Mouse (Mus musculus) natural killer cell, adult 2 months (primary cell): ENCODE data around the gene Gm11437.

Experiments
- DNase-seq, 2 experiments: peaks; one replicate each; pipeline ENCODE4 v3.0.0; 2022; ENCODE audit warnings: low spot score in 2 of 2

Gm11437 gene

GRCm38 (mm10) chr11:84167046-84167526 is at the start of gene Gm11437:
TSS of gene Gm11437 (minus strand) at chr11:84167476.
- no peak for DNase-seq

GRCm38 (mm10) chr11:84210876-84211275 is 43.6 kb upstream of the Gm11437 start:
- no peak for DNase-seq

DNA sequence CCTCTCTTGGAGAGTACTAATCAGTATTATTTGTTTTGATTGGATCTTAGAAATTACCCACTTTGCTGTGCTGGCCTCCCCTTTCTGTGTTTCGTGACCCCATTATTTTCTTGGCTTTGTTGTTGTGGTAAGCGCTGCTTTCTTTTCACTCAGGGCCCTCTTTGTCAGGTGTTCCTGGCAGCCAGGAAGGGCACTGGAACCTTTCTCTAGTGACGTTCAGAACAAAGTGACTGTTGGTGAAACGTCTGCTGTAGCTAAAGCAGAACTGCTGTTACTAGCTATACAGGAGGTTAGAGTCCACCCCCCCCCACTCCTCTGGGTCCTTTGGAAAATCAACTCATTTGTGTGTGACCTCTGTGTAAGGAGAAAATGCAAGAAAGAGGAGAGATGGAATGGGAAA is 38.5 kb upstream of the Gm11437 start:
- no peak for DNase-seq

DNA sequence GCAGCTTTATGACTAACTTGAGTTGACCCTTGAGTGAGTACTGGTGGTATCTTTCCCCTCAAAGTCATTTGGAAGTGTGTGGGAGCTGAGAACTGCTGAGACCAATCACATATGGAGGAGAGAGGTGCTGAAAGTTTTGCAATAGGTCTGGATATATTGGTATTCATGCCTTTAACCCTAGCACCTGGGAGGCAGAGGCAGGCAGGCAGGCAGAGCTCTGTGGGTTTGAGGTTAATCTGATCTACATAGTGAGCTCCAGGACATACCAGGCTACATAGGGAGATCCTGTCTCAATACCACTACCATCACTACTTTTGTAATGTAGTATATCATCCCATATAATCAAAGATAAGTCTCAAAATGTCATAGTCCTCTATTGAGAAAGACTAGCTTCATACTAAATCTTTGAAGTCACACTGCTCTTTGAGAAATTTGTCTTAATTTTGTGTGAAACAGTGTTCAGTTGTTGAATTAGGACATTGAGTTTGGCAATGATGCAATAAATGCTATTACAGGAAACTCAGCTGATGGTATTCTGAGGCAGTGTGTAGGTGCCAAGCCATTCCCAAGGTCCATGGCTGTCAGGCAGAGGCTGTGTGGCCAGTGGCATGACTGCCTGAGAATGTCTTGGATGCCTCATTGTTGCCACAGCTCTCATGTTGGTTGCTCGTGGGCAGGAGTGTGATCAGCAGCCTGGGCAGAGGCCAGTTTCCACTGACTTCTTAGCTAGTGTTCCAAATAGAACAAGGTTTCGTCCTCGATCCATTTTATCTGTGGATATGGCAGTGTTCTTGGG is 30.5 kb upstream of the Gm11437 start:
- DNase-seq: no peak

- no peak for DNase-seq
Observed at GRCm38 (mm10) chr11:84194751-84195150, 27.5 kb upstream of the Gm11437 start.

DNA sequence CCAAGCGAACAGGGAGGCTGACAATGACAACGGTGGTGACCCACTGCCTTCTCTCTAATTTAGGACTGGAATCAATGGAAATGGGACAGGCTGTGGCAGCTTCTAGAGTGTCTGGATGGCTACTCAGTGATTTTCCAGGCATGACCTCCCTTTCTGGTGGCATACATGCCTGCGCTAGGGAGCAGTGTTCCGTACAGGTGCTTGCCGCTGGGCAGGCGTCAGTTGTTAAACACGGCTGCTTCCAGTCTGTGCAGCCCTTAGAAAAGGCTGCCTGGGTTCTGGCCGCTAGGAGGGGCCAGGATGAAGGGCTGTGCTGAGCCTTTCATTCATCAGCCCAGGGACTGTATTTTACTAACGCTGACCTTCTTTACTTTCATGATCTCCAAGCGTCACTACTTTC is 26.0 kb upstream of the Gm11437 start:
- DNase-seq: no peak

DNA sequence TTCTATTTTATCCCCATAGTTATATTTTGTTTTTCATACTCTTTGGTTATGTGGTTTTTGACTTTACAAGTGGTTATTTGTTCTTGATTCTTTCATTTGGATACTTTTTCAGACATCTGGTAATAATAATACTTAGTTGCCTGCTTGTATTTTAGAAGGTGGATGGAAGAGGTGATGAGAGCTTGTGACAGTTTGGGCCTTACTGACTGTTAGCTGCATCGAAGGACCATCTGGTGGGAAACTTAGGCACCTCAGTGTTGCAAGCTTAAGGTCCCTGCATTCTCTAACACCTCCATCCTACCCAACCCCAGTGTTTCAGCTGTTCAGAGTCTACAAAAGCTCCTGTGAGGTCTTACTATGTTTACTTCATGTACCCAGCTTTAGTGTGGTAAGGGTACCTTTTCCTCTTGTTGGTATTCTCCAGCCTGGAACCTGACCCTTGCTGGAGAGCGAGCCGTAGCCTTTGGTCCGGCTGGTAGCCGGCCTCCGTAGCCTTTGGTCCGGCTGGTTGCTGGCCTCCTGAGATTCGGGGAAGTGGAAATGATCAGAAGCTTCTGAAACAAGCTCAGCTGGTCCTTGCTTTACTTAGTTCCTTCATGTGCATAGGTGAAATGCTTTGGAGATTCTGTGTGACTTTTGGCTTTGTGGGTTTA is 23.4 kb upstream of the Gm11437 start:
- no peak for DNase-seq

DNA sequence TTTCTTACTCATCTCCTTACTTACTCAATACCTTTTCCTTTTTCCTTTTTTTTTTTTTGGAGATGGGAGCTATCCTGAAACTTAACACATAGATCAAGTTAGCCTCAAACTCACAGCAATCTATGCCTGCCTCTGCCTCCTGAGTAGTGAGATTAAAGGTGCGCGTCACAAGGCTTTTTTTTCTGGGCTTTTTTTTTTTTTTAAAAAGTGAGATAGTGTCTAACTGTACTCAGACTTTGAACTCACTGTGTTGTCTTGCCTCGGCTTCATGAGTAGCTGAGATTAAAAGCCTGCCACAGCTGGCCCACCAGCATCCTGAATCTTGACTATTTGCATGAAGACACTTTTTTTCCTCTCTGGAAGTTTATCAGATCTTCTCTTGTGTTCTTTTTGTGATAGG is 21.3 kb upstream of the Gm11437 start:
- DNase-seq: no peak

DNA sequence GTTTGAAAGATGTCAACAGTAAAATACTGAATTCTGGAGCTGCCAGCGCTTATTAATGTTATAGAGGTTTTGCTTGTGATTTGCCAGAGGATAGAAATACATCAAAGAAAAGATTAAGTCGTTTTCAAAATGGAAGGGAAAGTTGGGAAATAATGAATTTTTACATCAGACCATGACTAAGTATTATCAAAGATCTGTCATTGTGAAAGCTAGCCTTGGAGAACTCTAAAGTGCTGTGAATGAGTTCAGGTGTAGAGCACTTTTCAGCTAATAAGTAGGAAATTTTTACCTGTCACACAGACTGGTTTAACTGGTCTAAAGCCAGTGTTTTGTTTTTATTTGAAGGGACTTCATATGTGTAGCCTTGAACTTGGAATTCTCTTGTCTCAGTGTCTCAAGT is 14.0 kb upstream of the Gm11437 start:
- DNase-seq: no peak

GRCm38 (mm10) chr11:84179954-84180598 is 12.8 kb upstream of the Gm11437 start:
- DNase-seq: peak; percentile 60 to 69

GRCm38 (mm10) chr11:84179226-84179953 is 12.1 kb upstream of the Gm11437 start:
- DNase-seq: peak; percentile 93

GRCm38 (mm10) chr11:84178571-84178970 is 11.3 kb upstream of the Gm11437 start:
- DNase-seq: no peak

DNA sequence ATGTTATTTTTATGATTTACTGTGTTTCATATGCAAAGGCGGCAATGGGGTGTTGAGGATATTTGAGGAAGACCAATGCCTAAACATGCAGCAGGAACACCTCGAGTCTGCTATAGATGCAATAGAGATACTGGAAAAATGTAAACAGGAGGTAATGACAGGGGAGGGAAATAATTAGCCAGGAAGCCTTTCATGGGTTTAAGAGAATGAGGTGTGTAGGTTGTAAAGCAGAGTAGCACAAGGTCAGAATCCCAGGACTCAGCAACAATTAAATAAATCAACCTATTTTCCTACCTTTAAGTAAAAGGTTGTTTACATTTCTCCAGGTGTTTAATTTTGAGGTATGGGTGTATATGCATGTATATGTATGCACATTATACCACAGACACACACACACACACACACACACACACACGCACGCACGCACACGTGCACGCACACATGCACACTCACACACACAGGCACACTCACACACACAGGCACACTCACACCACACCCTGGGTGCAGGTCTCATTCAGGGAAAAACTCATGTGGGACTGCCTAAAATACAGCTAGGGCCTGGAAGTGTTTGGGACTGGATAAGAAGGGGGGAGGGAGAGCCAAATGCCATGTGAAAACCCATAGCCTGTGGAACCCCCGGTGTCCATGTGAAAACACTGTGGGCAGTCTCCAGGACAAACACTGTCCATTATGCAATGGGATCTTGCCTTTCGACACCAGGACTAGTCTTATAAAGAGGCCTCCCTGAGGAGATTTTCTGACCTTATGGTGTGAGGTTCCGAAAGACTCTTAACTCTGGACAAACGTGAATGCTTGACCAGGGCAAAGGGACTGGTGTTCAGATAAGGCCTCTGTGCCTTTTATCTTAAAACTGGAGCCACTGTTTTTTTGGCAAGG is 5.5 kb upstream of the Gm11437 start:
- no peak for DNase-seq

DNA sequence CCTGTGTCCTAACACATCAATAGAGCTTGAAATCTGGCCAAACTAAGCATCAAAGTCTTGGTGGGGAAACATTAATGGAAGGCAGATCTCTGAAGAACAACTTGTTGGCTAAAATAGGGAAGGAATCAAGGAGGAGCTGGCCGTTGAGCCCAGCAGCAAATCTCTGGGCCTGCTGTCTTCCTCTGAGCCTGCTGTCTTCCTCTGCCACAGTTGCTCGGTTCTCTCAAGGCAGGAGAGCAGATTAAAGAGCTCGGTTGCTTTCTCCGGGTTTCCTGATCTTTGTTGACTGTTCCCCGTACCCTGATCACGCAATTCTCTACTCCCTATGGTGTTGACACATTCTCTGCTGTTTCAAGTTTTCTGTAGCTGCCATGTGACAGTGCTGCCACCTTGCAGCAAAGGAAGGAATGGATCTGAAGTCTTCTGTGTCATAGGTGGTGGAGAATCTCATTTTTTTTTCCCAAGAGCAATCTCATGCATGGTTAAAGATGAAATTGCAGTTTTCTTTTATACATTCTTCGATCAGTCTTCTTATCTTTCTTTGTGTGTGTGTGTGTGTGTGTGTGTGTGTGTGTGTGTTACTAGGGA is 1.5 kb upstream of the Gm11437 start:
- no peak for DNase-seq

DNA sequence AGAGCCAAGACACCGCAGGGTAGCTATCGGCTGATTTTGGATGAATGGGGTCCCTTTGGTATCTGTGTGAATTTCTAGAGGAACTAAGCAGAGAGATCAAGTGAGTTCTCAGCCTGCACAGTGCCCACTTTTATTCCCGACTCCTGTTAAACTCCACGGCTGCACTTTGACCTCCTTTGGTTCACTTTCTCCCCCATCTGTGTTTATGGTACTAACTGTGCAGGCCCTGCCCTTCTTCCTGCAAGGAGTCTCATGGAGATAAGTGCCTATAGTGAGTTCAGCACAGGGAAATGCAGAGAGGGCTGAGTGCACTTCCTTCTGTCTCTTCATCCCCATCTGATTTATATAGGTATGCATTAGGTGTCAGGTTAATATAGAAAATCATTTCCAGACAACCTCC is 2.7 kb downstream of the Gm11437 start:
- DNase-seq: no peak

- no peak for DNase-seq
Observed at GRCm38 (mm10) chr11:84164123-84164522, 3.2 kb downstream of the Gm11437 start.

GRCm38 (mm10) chr11:84156535-84157262 is 10.6 kb downstream of the Gm11437 start:
- DNase-seq: no peak

DNA sequence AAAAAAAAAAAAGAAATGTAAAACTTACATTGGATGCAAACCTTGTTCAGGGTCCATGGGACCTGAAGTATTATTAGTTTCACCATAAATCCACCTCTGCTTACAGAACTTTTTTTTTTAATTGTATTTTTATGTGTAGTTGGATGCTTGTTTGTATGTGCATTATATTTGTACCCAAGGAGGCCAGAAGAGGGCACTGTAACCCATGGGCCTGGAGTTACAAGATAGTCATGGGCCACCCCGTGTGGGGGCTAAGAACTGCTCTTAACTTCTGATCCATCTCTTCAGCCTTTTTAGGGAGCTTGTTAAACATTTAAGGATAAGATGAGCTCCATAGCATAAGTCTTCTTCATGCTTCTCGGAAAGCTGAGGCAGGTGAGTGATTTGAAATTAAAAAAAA is 16.4 kb downstream of the Gm11437 start:
- no peak for DNase-seq

DNA sequence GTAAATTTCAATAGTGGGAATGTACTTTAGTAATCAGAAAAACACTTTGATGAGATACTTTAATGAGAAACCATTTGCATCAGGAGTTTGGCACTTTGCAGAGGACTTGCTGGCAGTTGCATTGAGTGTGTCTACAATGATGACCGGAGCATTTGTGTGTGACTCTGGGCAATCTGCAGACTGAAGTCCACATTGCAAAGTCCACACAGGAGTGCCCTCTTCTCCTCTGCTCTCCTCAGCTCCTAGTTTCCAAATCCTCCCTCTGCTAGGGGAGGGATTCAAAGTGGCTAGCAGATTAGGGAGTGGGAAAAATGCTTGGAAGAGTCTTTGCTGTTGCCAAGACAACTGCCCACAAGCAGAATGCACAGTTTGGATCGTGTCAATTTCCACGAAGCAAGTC is 21.2 kb downstream of the Gm11437 start:
- no peak for DNase-seq

DNA sequence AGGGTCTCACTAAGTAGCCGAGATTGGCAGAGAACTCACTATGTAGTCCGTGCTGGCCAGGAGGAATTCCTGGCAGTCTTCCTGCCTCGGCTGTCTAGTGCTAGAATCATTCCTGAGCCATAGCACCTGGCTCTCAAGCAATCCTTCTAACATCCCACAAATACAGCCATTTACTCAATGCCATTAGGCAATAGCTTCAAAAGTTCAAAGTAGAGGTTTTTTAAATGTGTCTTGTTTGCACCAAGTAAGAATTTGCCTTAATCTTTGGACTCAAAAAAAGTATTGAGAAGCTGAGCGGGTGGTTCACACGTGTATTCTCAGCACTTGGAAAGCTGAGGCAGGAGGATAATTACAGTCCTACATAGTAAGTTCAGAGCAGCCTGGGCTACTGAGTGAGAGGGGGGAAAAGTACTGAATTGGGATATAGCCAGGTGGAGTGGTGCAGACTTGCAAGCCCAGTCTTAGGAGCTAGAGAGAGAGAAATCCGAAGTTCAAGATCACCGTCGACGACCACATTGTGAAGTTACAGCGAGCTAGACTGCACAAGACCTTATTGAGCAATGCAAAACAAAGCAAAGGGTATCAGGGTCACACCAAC is 22.0 kb downstream of the Gm11437 start:
- no peak for DNase-seq
